Mouse (Mus musculus) erythroblast, embryonic 14.5 days (primary cell): Measurements from ENCODE around the gene Zfhx3.

ENCODE experiments used
- GATA1 ChIP-seq: IDR thresholded peaks from 2 replicates; pipeline ENCODE4 v1.6.1; 2012; ENCODE audit warnings: low read length, inconsistent platforms, mixed read lengths
- TAL1 ChIP-seq: IDR thresholded peaks from 3 replicates; pipeline ENCODE4 v1.6.1; 2012; ENCODE audit warnings: low read length, inconsistent platforms, mixed read lengths

DNA sequence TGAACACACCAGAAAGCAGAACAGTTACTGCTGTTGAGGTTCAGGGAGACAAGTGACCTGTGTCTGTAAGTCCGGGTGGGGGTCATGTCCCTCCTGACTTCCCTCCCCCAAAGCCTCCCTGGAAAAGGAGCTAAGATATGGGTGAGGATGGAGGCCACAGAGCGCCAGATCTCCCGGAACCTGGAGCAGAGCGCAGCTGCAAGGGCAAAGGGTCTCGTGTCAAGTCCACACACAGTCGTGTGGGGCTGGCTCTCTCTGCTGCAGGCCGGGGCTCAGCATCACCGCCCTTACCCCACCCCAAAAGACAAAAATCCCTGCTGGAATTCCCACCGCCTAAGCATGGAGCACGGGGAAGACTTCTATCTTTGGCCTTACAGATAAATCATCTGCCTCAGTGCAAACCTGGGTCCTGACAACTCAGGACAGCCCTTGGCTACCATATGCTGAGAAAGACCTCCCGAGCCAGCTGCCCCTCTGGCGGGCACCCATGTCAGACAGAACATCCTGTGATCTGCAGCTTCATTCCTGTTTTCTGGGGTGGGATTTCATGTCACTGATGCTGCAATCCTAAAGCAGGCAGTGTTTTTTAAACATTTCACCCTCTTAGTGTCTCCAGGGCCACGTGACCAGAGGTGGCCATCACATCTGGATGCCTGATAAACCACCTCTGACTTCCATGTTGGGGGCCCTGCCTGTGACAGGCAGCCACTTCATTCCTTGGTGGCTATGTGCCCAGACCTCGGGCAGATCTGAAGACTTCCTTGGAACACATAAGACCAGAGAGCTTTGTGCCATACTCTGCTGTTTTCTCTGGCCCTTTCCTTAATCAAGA, 926.0 kb downstream of the Zfhx3 start:
- TF ChIP-seq TAL1 (no peak), GATA1 (no peak)
